Mouse (Mus musculus) heart, embryonic 16.5 days (tissue): ENCODE measurements around the gene Akr1cl. TPM values are rescaled to one million over a fixed set of nuclear protein-coding genes. Genes with fewer than 3 reads are reported as not detected.

ENCODE experiments used
- ATAC-seq: fragments of 200-750 bp; cut with Nextera tagmentation; replicated peaks from 2 replicates; pipeline ENCODE4 v1.8.0; 2017; ENCODE audit warnings: moderate number of reproducible peaks; ENCODE audit not compliant: insufficient read depth, low FRiP score; ENCODE audit errors: extremely low read depth
- H3K27ac ChIP-seq: fragments of 300-500 bp; sonication (generic); 2 replicates; pipeline ENCODE4 v1.5.1; 2014; ENCODE audit warnings: mild to moderate bottlenecking, low read length, control low read depth, moderate library complexity
- H3K27me3 ChIP-seq: fragments of 300-500 bp; sonication (generic); 2 replicates; pipeline ENCODE4 v1.6.1; 2014; ENCODE audit warnings: low read length, mixed read lengths; ENCODE audit not compliant: control insufficient read depth, insufficient read depth
- H3K36me3 ChIP-seq: fragments of 300-500 bp; sonication (generic); 2 replicates; pipeline ENCODE4 v1.6.1; 2014; ENCODE audit not compliant: control insufficient read depth, insufficient read depth
- H3K4me1 ChIP-seq: fragments of 300-500 bp; sonication (generic); 2 replicates; pipeline ENCODE4 v1.6.1; 2014; ENCODE audit warnings: low read length, mixed read lengths; ENCODE audit not compliant: control insufficient read depth, insufficient read depth
- H3K4me2 ChIP-seq: fragments of 300-500 bp; sonication (generic); 2 replicates; pipeline ENCODE4 v1.6.1; 2014; ENCODE audit warnings: low read depth, mild to moderate bottlenecking, control low read depth, low read length
- H3K4me3 ChIP-seq: fragments of 300-500 bp; sonication (generic); 2 replicates; pipeline ENCODE4 v1.5.1; 2014; ENCODE audit warnings: mild to moderate bottlenecking, control low read depth, low read length
- H3K9ac ChIP-seq: fragments of 300-500 bp; sonication (generic); 2 replicates; pipeline ENCODE4 v1.6.1; 2014; ENCODE audit warnings: low read length, control low read depth
- H3K9me3 ChIP-seq: fragments of 300-500 bp; sonication (generic); replicated peaks from 2 replicates; pipeline ENCODE4 v1.6.1; 2016; ENCODE audit warnings: low read length; ENCODE audit not compliant: control insufficient read depth
- WGBS: fragments of 180-500 bp; shearing (Covaris S2); extraction: QIAGEN DNeasy Blood & Tissue Kit; methylation state at CpG from one replicate; pipeline ENCODE4 v1.1.7; 2014; 5-methylcytosine and 5-hydroxymethylcytosine counted together
- polyA plus RNA-seq: library from polyadenylated mRNA; unstranded; fragments of >200 nt; fragmentation: Nextera tagmentation; extraction: Ambion mirVana; gene quantifications from 2 replicates; pipeline ENCODE4 v1.2.1, GENCODE M21; 2015

Gene Akr1cl
- polyA plus RNA-seq, 1 experiment from 2014 or later, result 0.97 TPM

DNA sequence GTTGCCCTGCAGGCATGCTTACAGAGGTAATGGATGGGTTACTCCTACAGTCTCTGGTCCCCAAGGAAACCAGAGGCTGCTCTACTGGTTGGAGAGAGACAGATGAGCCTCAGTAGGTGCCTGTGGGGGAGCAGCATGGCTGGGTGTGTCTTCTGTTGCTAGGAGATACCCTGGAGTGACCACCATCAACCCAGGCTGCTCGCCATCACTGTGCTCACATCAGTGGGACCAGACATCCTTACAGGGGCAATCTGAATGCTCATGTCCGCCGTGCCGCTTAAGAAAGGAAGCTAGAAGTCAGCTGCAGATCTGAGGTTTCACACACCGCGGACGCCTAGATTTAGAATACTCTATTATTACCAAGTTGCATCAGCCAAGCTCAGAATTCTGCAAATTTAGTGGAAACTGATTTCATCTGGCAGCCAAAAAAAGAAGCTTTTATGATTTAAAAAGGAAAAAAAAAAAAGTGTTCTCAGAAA lies 54.2 kb downstream of the Akr1cl start:
- 71% methylated on average over 7 of the region's 7 CpGs for WGBS
- H3K9ac ChIP-seq, result no peak overlapping the region
- no peak for ATAC-seq

DNA sequence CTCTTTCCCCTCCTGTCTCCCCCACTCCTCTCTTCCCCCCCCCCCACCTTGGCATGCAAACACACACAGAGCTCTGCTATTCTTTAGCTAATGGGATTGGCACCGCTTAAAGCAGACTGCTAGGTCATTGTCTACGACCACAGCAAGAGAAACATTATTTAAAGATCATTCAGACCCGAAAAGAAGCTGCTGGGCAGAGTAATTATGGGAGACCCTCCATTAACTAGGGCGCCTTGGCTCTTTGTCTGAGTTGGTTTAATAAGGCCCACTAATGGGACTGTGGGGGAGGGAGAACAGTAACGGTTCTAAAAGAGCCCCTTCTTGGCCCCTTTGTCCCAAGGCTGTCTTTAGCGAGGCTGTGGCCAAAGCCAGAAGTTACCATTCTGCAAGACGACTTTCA lies 57.2 kb downstream of the Akr1cl start:
- Histone ChIP-seq H3K9me3 (no peaks in the 10 kb centered on the region), H3K4me1 (no peaks in the 10 kb centered on the region), H3K9ac (no peak overlapping the region), H3K27me3 (no peaks in the 10 kb centered on the region), H3K27ac (no peak overlapping the region), H3K4me2 (no peak overlapping the region), H3K4me3 (no peak overlapping the region), H3K36me3 (no peaks in the 10 kb centered on the region)
- no peak for ATAC-seq
- WGBS, result 62% methylated on average over 7 of the region's 7 CpGs

More for the DNA sequence above, 54.2 kb downstream of the Akr1cl start:
- no peaks in the 10 kb centered on the region for H3K9me3 ChIP-seq
- no peak overlapping the region for H3K4me2 ChIP-seq
- H3K36me3 ChIP-seq, result no peaks in the 10 kb centered on the region
- no peak overlapping the region for H3K27ac ChIP-seq
- H3K4me3 ChIP-seq, result no peak overlapping the region
- H3K4me1 ChIP-seq, result no peaks in the 10 kb centered on the region
- no peaks in the 10 kb centered on the region for H3K27me3 ChIP-seq

DNA sequence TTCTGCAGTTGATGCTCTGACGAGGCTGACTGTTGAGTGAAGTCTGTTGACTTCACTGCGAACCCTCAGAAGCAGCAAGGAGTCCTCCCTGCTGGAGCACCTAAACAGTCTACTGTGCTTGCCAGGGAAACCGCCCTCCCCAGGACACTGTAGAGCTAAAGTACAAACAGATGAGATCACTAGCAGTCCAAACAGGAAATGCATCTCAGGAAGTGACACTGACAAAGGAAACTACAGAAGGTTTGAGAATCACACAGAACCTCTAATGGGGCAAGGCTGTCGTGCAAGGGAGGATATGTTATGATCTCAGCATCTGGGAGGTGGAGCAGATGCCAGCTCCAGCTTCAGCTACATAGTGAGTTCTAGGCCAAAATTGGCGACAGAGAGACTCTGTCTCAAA lies 61.9 kb downstream of the Akr1cl start:
- Histone ChIP-seq H3K4me2 (no peak overlapping the region), H3K27me3 (no peaks in the 10 kb centered on the region), H3K36me3 (no peaks in the 10 kb centered on the region), H3K9ac (no peak overlapping the region), H3K27ac (no peak overlapping the region), H3K4me1 (no peaks in the 10 kb centered on the region), H3K9me3 (no peaks in the 10 kb centered on the region), H3K4me3 (no peak overlapping the region)
- ATAC-seq, result no peak
- 61% methylated on average over 5 of the region's 5 CpGs for WGBS

Other genes starting within 250 kb of the Akr1cl start
- 6.8 and 7.2 TPM in 2 replicates for gene Plekhm3, start 75.9 kb downstream of the Akr1cl start, polyA plus RNA-seq
- not detected in 2 replicates for gene Cryge, start 18.4 kb upstream of the Akr1cl start, polyA plus RNA-seq
- not detected in 2 replicates for gene Crygd, start 30.7 kb upstream of the Akr1cl start, polyA plus RNA-seq
- not detected in 2 replicates for gene Crygc, start 40.9 kb upstream of the Akr1cl start, polyA plus RNA-seq
- gene Crygb, start 49.5 kb upstream of the Akr1cl start, polyA plus RNA-seq, result 0.32 and 0.66 TPM in 2 replicates
- gene Cryga, start 70.6 kb upstream of the Akr1cl start, polyA plus RNA-seq, result not detected in 2 replicates
- not detected in 2 replicates for gene Gm28845, start 86.8 kb upstream of the Akr1cl start, polyA plus RNA-seq
- gene D630023F18Rik, start 90.5 kb upstream of the Akr1cl start, polyA plus RNA-seq, result 0.40 and 0.42 TPM in 2 replicates
- 65.2 and 65.4 TPM in 2 replicates for gene Idh1, start 153.7 kb upstream of the Akr1cl start, polyA plus RNA-seq
- gene Pikfyve, start 153.9 kb upstream of the Akr1cl start, polyA plus RNA-seq, result 5.5 and 6.3 TPM in 2 replicates
- gene Pth2r, start 249.3 kb upstream of the Akr1cl start, polyA plus RNA-seq, result not detected in 2 replicates